Mouse (Mus musculus) thymus, postnatal 25 days (tissue): Measurements from ENCODE around the gene Hps6.
"Not testable (repeated sequence)": the region's sequence is repeated elsewhere in the genome, so short reads cannot be mapped to it uniquely, and the experiment has no call there.

ENCODE experiments used
- DNase-seq: peaks from one replicate; pipeline ENCODE4 v3.0.0; 2022

Hps6 gene

DNA sequence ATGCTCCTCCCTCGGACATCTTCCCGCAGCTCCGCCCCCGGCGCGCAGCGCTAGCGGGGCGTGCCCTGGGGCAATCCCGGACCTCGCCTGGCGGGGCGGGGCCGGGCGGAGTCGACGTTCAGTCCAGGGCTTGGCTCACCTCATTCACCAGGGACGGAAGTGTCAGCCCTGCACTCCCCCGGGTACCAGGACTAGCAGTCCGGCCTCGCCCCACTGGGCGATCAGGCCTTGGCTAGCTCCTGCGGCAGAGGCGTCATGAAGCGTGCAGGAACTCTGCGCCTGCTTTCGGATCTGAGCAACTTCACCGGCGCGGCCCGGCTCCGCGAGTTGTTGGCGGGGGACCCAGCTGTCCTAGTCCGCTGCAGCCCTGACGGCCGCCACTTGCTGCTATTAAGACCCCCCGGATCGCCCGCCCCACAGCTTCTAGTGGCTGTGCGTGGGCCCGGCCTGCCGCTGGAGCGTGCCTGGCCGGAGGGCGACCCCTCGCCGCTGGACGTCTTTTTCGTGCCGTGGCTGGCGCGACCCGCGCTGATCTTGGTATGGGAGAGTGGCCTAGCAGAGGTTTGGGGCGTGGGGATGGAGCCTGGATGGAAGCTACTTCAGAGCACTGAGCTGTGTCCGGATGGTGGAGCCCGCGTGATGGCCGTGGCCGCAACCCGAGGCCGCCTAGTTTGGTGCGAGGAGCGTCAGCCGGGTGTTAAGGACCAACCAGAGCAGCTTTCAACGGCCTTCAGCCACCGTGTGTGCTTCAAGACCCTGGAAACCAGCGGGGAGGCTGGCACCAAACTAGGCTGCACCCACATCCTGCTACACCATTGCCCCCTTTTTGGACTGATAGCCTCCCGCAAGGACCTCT is at the start of gene Hps6:
Gene Hps6, plus strand, starts transcription at position 138 of the 856 bp plus-strand sequence.
- DNase-seq: peak; percentile 86

DNA sequence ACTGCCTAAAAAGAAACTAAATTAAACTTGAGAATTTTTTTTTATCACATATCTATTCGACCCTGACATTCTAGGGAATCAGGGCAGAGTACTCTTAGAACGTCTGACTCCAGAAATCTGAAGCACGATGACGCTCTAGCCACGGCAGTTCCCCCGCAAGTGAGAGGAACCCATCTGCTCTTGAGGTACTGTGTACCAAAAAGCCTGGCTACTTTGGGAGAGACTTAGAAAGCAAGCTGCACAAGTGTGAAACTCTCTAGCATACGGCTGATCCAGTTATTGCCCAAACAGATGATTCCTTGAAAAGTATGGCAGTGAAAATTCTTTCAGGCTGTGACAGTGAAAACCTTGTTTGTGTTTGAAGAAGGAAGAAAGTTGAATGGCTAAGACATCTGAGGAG is 46.6 kb upstream of the Hps6 start:
- no peak for DNase-seq

DNA sequence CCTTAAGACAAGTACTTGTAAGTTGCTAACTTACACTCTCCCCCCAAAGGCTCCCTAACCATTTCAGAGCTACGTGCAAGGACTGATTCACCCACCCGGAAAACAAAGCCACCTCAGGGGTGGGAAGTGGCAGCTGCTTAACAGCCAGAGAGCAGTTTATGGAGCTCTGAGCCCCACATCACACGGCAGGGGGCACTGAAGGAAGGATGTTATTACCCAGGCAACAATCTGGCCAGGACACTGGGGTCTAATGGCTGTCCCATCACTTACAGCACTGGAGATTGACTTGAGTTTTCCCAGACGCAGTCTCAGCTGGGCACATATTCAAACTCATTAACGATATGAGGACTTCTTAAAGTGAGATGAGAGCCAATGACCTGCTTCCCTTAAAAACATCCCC is 42.5 kb upstream of the Hps6 start:
- no peak for DNase-seq

- no peak for DNase-seq
Observed at GRCm38 (mm10) chr19:45984379-45984778, 18.9 kb upstream of the Hps6 start.

- no peak for DNase-seq
Observed at GRCm38 (mm10) chr19:45988238-45988637, 15.1 kb upstream of the Hps6 start.

DNA sequence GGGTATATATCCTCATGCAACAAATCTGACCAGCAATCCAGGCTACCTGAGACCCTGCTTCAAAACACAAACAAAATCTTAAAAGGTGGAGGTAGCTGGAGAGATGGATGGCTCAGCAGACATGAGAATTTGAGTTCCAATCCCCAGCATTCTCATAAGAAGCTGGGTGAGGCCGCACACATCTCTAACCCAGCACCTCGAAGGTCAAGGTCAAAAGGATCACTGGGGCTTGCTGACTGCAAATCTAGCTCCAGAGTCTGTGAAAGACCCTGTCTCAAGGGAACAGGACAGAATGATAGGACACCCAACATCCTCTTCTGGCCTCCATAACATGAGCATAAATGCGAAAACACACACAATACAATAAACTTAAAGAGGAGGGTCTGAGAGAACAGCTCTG is 12.1 kb upstream of the Hps6 start:
- DNase-seq: no peak

GRCm38 (mm10) chr19:45993441-45993840 is 9.9 kb upstream of the Hps6 start:
- DNase-seq: not testable (repeated sequence)

- no peak for DNase-seq
Observed at GRCm38 (mm10) chr19:45993981-45994737, 9.1 kb upstream of the Hps6 start.

DNA sequence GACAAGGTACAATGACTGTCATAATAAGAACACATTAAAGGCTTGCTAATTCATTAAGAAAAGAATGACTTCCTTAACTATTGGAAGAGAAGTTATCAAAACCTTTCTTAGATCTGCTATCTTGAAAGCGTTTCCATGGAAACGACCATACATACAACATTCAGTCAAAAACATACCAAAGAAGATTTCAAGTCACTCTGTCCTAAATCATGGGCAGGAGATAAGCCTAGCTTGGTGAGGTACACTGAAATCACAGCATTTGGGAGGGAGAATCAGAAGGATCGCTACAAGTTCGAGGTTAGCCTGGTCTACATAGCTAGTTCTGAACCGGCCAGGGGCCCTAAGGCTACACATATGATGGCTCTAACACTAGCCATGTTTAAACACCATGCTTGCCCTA is 5.9 kb upstream of the Hps6 start:
- no peak for DNase-seq

DNA sequence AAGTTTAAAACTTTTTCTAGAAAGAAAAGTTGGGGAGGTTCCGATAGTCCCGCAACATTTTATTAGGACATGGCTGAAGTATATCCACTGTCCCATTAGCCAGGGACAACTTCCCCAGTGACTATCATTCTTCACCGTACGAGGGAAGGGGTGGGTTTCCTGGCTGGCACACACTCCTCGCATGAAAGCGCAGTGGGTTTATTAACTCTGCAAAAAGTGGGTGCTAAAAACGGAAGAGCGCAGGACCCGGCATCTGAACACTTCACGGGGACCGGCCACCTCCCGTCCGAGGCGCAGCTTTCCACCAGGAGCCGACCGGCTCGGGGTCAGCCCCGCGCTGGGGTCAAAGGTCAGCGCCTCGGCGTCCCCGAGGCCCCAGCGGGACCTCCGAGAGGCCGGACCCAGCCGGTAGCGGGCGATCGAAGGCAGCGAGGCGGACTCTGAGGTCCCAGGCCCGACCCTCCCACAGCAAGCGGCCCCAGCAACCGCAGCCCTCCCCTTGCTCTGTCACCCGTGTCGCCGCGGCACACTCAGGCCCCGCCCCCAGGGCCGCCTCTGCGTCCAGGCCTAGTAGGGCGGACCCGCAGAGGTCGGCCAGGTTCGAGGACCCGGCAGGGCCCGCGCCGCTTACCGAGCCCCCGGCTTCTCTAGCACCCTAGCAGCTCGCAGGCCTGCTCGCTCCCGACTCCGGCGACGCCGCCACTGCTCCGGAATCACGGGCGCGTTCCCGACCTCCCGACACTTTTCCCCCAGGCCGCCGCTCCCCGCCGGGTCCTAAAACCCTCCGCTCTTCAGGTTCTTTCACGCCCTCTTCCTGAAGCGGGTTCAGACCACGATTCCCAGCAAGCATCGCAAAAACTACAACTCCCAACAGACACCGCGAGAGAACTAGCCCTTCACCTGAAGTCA is 5.3 kb upstream of the Hps6 start, which contains the start of gene Armh3:
Gene Armh3, minus strand, starts transcription at position 704 of the 909 bp plus-strand sequence.
- DNase-seq: peak; percentile 93

- no peak for DNase-seq
Observed at GRCm38 (mm10) chr19:45998694-45999217, 4.6 kb upstream of the Hps6 start.

DNA sequence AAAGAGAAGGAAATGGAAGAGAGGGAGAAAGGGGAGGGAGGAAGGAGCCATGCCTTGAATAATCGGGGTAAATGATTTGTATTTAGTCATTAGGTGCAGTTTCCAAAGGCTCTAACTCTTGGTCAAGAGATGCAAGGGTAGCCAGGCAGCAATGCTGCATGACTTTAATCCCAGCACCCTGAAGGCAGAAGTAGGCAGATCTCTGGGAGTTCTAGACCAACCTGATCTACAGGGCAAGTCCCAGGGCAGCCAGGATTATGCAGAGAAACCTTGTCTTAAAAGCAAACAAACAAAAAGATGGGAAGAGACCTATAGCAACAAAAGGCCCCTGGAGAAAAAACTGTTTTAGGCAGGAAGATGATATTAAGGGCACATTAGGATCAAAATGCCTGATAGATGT is 3.9 kb upstream of the Hps6 start:
- DNase-seq: no peak

DNA sequence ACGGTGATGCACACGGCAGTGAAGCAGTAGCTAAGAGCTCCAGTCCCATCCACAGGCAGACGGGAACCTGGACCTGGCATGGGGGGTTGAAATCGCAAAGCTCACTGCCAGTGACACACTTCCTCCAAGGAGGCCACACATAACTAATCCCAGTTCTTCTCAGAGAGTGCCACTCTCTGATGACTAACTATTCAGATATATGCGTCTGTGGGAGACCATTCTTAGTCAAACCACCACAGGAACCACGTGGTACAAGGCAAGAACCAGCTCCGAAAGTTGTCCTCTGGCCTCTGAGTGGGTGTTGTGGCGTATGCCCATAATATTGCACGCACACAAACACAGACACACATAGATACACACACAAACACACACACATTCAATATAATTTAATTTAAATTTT is 1.0 kb upstream of the Hps6 start:
- no peak for DNase-seq

- DNase-seq: no peak
Observed at GRCm38 (mm10) chr19:46004814-46005466, 1.6 kb downstream of the Hps6 start.

DNA sequence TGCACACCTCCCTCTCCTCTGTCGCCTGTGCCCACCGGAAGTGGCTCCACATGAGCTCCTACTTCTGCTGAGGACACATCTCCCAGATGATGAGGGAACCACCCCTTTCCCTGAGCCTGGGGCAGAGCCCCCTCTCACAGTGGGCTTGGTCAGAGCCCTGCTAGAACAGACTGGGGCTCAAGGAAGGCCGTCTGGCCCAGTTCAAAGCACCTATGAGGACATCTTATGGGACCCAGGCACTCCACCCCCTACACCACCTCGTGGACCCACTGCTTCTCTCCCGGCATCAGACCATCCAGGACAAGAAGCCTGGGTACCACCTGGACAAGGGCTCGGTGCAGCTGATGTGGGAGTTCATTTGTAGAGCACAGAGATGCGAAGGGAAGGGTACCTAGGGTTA is 2.4 kb downstream of the Hps6 start:
- no peak for DNase-seq

DNA sequence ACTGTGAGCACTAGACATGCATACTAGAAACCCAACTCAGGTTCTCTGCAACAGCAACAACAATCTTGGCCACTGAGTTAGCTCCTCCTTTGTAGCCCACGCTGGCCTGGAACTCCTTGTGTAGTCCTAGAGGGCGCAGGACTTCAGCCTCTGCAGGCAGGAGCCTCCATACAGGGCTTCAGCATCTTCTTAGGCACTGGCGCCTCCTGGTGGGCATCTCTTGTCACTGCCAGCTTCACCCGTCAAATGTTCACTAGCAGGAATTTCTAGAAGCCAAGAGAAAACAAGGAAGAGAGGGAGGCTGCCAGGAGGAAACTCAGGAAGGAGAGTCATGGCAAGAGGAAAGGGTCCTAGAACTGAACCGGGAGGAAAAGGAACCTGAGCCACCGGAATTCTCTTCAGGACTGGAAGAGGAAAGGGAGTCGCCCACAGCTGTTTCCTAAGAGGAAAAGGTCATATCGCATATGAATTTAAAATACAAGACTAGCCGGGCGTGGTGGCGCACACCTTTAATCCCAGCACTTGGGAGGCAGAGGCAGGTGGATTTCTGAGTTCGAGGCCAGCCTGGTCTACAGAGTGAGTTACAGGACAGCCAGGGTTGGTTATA is 11.4 kb downstream of the Hps6 start:
- DNase-seq: peak; percentile 82

- DNase-seq: no peak
Observed at GRCm38 (mm10) chr19:46016023-46016422, 12.7 kb downstream of the Hps6 start.

- DNase-seq: no peak
Observed at GRCm38 (mm10) chr19:46024959-46025358, 21.7 kb downstream of the Hps6 start.

- DNase-seq: no peak
Observed at GRCm38 (mm10) chr19:46026567-46026966, 23.3 kb downstream of the Hps6 start.

DNA sequence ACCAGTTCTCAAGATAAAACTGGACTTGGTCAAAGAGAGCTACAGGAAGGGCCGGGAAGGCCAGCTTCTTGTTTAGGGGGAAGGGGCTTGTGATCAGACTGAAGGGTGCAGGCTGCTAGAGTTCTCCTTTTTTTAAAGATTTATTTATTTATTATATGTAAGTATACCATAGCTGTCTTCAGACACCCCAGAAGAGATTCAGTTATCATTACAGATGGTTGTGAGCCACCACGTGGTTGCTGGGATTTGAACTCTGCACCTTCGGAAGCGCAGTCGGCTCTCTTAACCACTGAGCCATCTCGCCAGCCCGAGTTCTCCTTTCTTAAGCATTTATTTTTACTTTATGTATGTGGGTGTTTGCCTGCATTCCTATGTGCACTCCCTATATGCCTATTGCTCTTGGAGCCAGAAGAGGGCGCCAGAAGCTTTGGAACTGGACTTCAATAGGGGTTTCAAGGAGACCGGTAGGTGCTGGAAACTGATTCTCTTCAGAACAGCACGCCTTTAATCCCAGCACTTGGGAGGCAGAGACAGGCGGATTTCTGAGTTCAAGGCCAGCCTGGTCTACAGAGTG is 25.5 kb downstream of the Hps6 start:
- DNase-seq: no peak

DNA sequence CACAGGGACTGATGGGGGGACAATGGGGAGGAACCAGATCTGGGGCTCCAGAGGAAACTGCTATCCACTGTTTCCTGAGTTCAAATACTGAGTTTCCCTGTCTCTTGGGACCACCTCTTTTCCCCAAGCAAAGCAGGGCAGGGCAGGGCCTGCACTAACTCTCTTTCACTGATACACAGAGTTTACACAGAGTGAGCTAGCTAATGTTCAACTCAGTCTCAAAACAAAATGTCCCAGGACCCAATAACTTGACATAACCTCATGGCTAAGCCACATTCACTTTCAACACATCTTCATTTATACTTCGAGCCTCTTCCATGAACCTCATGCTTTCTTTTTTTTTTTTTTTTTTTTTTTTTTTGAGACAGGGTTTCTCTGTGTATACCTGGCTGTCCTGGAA is 26.3 kb downstream of the Hps6 start:
- DNase-seq: no peak
